Mouse (Mus musculus) cerebellum, adult 9-11 months (tissue): ENCODE results near the gene Dydc2.
"Not testable (repeated sequence)": the region's sequence is repeated elsewhere in the genome, so short reads cannot be mapped to it uniquely, and the experiment has no call there.

Source experiments
- DNase-seq: peaks from one replicate; pipeline ENCODE4 v3.0.0; 2022

Dydc2 gene

GRCm38 (mm10) chr14:41069108-41069507 lies at the start of gene Dydc2:
TSS of gene Dydc2 (minus strand) at chr14:41069208.
- DNase-seq = no peak

GRCm38 (mm10) chr14:41116271-41116670 lies 47.3 kb upstream of the Dydc2 start:
- peak; percentile 14 for DNase-seq

- DNase-seq = no peak
Observed at GRCm38 (mm10) chr14:41112944-41113343, 43.9 kb upstream of the Dydc2 start.

GRCm38 (mm10) chr14:41111031-41111668 lies 42.1 kb upstream of the Dydc2 start:
- no peak for DNase-seq

- DNase-seq = no peak
Observed at GRCm38 (mm10) chr14:41104853-41105444, 35.9 kb upstream of the Dydc2 start, which contains the start of gene Mat1a. TSS of gene Mat1a (plus strand) at chr14:41105035.

GRCm38 (mm10) chr14:41102269-41102668 lies 33.3 kb upstream of the Dydc2 start:
- no peak for DNase-seq

- no peak for DNase-seq
Observed at GRCm38 (mm10) chr14:41101242-41101641, 32.2 kb upstream of the Dydc2 start.

- no peak for DNase-seq
Observed at GRCm38 (mm10) chr14:41100712-41101111, 31.7 kb upstream of the Dydc2 start.

GRCm38 (mm10) chr14:41098726-41099125 lies 29.7 kb upstream of the Dydc2 start:
- no peak for DNase-seq

GRCm38 (mm10) chr14:41096296-41096860 lies 27.4 kb upstream of the Dydc2 start:
- DNase-seq = no peak

GRCm38 (mm10) chr14:41094114-41094513 lies 25.1 kb upstream of the Dydc2 start:
- DNase-seq = no peak

GRCm38 (mm10) chr14:41090777-41091176 lies 21.8 kb upstream of the Dydc2 start:
- no peak for DNase-seq

- no peak for DNase-seq
Observed at GRCm38 (mm10) chr14:41087509-41087908, 18.5 kb upstream of the Dydc2 start.

- DNase-seq = no peak
Observed at GRCm38 (mm10) chr14:41082408-41082807, 13.4 kb upstream of the Dydc2 start.

- DNase-seq = no peak
Observed at GRCm38 (mm10) chr14:41072944-41073275, 3.9 kb upstream of the Dydc2 start.

GRCm38 (mm10) chr14:41072229-41072943 lies 3.4 kb upstream of the Dydc2 start, which contains the start of gene Dydc1:
TSS of gene Dydc1 (plus strand) at chr14:41072911.
- DNase-seq = peak; percentile 20

- no peak for DNase-seq
Observed at GRCm38 (mm10) chr14:41070343-41070742, 1.3 kb upstream of the Dydc2 start.

- DNase-seq = no peak
Observed at GRCm38 (mm10) chr14:41066416-41066815, 2.6 kb downstream of the Dydc2 start.

- DNase-seq = no peak
Observed at GRCm38 (mm10) chr14:41065168-41065567, 3.8 kb downstream of the Dydc2 start.

GRCm38 (mm10) chr14:41053190-41053589 lies 15.8 kb downstream of the Dydc2 start:
- not testable (repeated sequence) for DNase-seq

GRCm38 (mm10) chr14:41052481-41052880 lies 16.5 kb downstream of the Dydc2 start:
- DNase-seq = no peak

GRCm38 (mm10) chr14:41050471-41050870 lies 18.5 kb downstream of the Dydc2 start:
- DNase-seq = no peak

- no peak for DNase-seq
Observed at GRCm38 (mm10) chr14:41047402-41047801, 21.6 kb downstream of the Dydc2 start.
